Mouse (Mus musculus): ENCODE measurements around the gene Slc16a10.

GRCm38 (mm10) chr10:40025560-40025959 lies 116.5 kb downstream of the Slc16a10 start:
- TF ChIP-seq ZKSCAN1 (IDR thresholded peaks at IDR 0.05; ENCODE audit: borderline replicate concordance, low read depth, low read length) (no peak), CTCF (conservative IDR thresholded peaks at IDR 0.05 in 1 of 2, IDR thresholded peaks at IDR 0.05 in 1 of 2; ENCODE audit: low read depth in 2 of 2, low read length in 2 of 2) (no peak), POLR2AphosphoS2 (IDR thresholded peaks at IDR 0.05; ENCODE audit: low read depth, low read length) (no peak)

Data from CH12.LX (cell line).